Mouse (Mus musculus): ENCODE data around the gene Nxpe3.

Nxpe3 gene

GRCm38 (mm10) chr16:55837168-55837567 lies 57.9 kb downstream of the Nxpe3 start:
- DNase-seq (ENCODE audit: low read depth, low spot score), result peak; percentile 49
- Histone ChIP-seq H3K27me3 (ENCODE audit: control insufficient read depth, insufficient read depth, low read length, poor library complexity, severe bottlenecking) (no peaks in the 10 kb centered on the region), H3K36me3 (ENCODE audit: control insufficient read depth, insufficient read depth, low read length, poor library complexity, severe bottlenecking) (no peaks in the 10 kb centered on the region)

GRCm38 (mm10) chr16:55835798-55836197 lies 59.3 kb downstream of the Nxpe3 start:
- H3K27me3 ChIP-seq (ENCODE audit: control insufficient read depth, insufficient read depth, low read length, poor library complexity, severe bottlenecking), result no peaks in the 10 kb centered on the region
- no peak for DNase-seq (ENCODE audit: low read depth, low spot score)

GRCm38 (mm10) chr16:55832617-55833016 lies 62.5 kb downstream of the Nxpe3 start:
- no peak for DNase-seq (ENCODE audit: low read depth, low spot score)
- Histone ChIP-seq H3K27me3 (ENCODE audit: control insufficient read depth, insufficient read depth, low read length, poor library complexity, severe bottlenecking) (no peaks in the 10 kb centered on the region), H3K36me3 (ENCODE audit: control insufficient read depth, insufficient read depth, low read length, poor library complexity, severe bottlenecking) (no peaks in the 10 kb centered on the region)

More at GRCm38 (mm10) chr16:55835798-55836197, 59.3 kb downstream of the Nxpe3 start:
- H3K36me3 ChIP-seq (ENCODE audit: control insufficient read depth, insufficient read depth, low read length, poor library complexity, severe bottlenecking), result no peaks in the 10 kb centered on the region

GRCm38 (mm10) chr16:55832040-55832439 lies 63.0 kb downstream of the Nxpe3 start:
- H3K27me3 ChIP-seq (ENCODE audit: control insufficient read depth, insufficient read depth, low read length, poor library complexity, severe bottlenecking), result no peaks in the 10 kb centered on the region
- DNase-seq (ENCODE audit: low read depth, low spot score), result no peak
- no peaks in the 10 kb centered on the region for H3K36me3 ChIP-seq (ENCODE audit: control insufficient read depth, insufficient read depth, low read length, poor library complexity, severe bottlenecking)

- Histone ChIP-seq H3K27me3 (ENCODE audit: control insufficient read depth, insufficient read depth, low read length, poor library complexity, severe bottlenecking) (no peaks in the 10 kb centered on the region), H3K36me3 (ENCODE audit: control insufficient read depth, insufficient read depth, low read length, poor library complexity, severe bottlenecking) (no peaks in the 10 kb centered on the region)
- no peak for DNase-seq (ENCODE audit: low read depth, low spot score)
Observed at GRCm38 (mm10) chr16:55831451-55831850, 63.6 kb downstream of the Nxpe3 start.

GRCm38 (mm10) chr16:55823398-55824155 lies 71.5 kb downstream of the Nxpe3 start:
- DNase-seq (ENCODE audit: low read depth, low spot score), result no peak

GRCm38 (mm10) chr16:55822741-55823397 lies 72.2 kb downstream of the Nxpe3 start:
- DNase-seq (ENCODE audit: low read depth, low spot score), result no peak
- H3K36me3 ChIP-seq (ENCODE audit: control insufficient read depth, insufficient read depth, low read length, poor library complexity, severe bottlenecking), result peaks cover 8% of the 10 kb centered on the region
- H3K27me3 ChIP-seq (ENCODE audit: control insufficient read depth, insufficient read depth, low read length, poor library complexity, severe bottlenecking), result no peaks in the 10 kb centered on the region

More at GRCm38 (mm10) chr16:55823398-55824155, 71.5 kb downstream of the Nxpe3 start:
- Histone ChIP-seq H3K36me3 (ENCODE audit: control insufficient read depth, insufficient read depth, low read length, poor library complexity, severe bottlenecking) (peaks cover 3% of the 10 kb centered on the region), H3K27me3 (ENCODE audit: control insufficient read depth, insufficient read depth, low read length, poor library complexity, severe bottlenecking) (no peaks in the 10 kb centered on the region)

- Histone ChIP-seq H3K27me3 (ENCODE audit: control insufficient read depth, insufficient read depth, low read length, poor library complexity, severe bottlenecking) (no peaks in the 10 kb centered on the region), H3K36me3 (ENCODE audit: control insufficient read depth, insufficient read depth, low read length, poor library complexity, severe bottlenecking) (peaks cover 12% of the 10 kb centered on the region)
- peak; percentile 90 for DNase-seq (ENCODE audit: low read depth, low spot score)
Observed at GRCm38 (mm10) chr16:55821997-55822740, 72.9 kb downstream of the Nxpe3 start.

- peaks cover 12% of the 10 kb centered on the region for H3K36me3 ChIP-seq (ENCODE audit: control insufficient read depth, insufficient read depth, low read length, poor library complexity, severe bottlenecking)
- peak; percentile 68 for DNase-seq (ENCODE audit: low read depth, low spot score)
- H3K27me3 ChIP-seq (ENCODE audit: control insufficient read depth, insufficient read depth, low read length, poor library complexity, severe bottlenecking), result no peaks in the 10 kb centered on the region
Observed at GRCm38 (mm10) chr16:55821571-55821981, 73.5 kb downstream of the Nxpe3 start.

- Histone ChIP-seq H3K27me3 (ENCODE audit: control insufficient read depth, insufficient read depth, low read length, poor library complexity, severe bottlenecking) (no peaks in the 10 kb centered on the region), H3K36me3 (ENCODE audit: control insufficient read depth, insufficient read depth, low read length, poor library complexity, severe bottlenecking) (peaks cover 12% of the 10 kb centered on the region)
- peak; percentile 81 for DNase-seq (ENCODE audit: low read depth, low spot score)
Observed at GRCm38 (mm10) chr16:55820916-55821570, 74.0 kb downstream of the Nxpe3 start.

GRCm38 (mm10) chr16:55820161-55820915 lies 74.7 kb downstream of the Nxpe3 start:
- Histone ChIP-seq H3K27me3 (ENCODE audit: control insufficient read depth, insufficient read depth, low read length, poor library complexity, severe bottlenecking) (no peaks in the 10 kb centered on the region), H3K36me3 (ENCODE audit: control insufficient read depth, insufficient read depth, low read length, poor library complexity, severe bottlenecking) (peaks cover 13% of the 10 kb centered on the region)
- DNase-seq (ENCODE audit: low read depth, low spot score), result peak; percentile 78

- no peak for DNase-seq (ENCODE audit: low read depth, low spot score)
- peaks cover 19% of the 10 kb centered on the region for H3K36me3 ChIP-seq (ENCODE audit: control insufficient read depth, insufficient read depth, low read length, poor library complexity, severe bottlenecking)
- no peaks in the 10 kb centered on the region for H3K27me3 ChIP-seq (ENCODE audit: control insufficient read depth, insufficient read depth, low read length, poor library complexity, severe bottlenecking)
Observed at GRCm38 (mm10) chr16:55819186-55819861, 75.8 kb downstream of the Nxpe3 start.

- H3K36me3 ChIP-seq (ENCODE audit: control insufficient read depth, insufficient read depth, low read length, poor library complexity, severe bottlenecking), result peaks cover 30% of the 10 kb centered on the region
- no peaks in the 10 kb centered on the region for H3K27me3 ChIP-seq (ENCODE audit: control insufficient read depth, insufficient read depth, low read length, poor library complexity, severe bottlenecking)
- no peak for DNase-seq (ENCODE audit: low read depth, low spot score)
Observed at GRCm38 (mm10) chr16:55817717-55818515, 77.2 kb downstream of the Nxpe3 start.

Data from splenic B cell, adult 2 months (primary cell).